Mouse (Mus musculus) ES-E14 (cell line): ENCODE results near the gene Rpl37a. TPM values are rescaled to one million over a fixed set of nuclear protein-coding genes. Genes with fewer than 3 reads are reported as not detected.

Experiments used
- DNase-seq: peaks from one replicate; pipeline ENCODE4 v3.0.0-alpha.2; 2013; ENCODE audit warnings: low read depth, low spot score
- H3K27ac ChIP-seq: 2 replicates; pipeline ENCODE4 v1.5.1; 2012; ENCODE audit warnings: low read depth, mild to moderate bottlenecking, low read length, moderate library complexity, mixed read lengths; ENCODE audit not compliant: poor library complexity, insufficient read depth, severe bottlenecking
- H3K36me3 ChIP-seq: 2 replicates; pipeline ENCODE4 v1.6.1; 2012; ENCODE audit warnings: mild to moderate bottlenecking, low read length, moderate library complexity, mixed read lengths; ENCODE audit not compliant: control insufficient read depth, poor library complexity, insufficient read depth, severe bottlenecking
- H3K4me1 ChIP-seq, 2 experiments: fragments of 150-350 bp in 1 of 2; sonication (generic) in 1 of 2; 2 replicates each; pipeline ENCODE4 v1.6.1; 2012; ENCODE audit warnings: low read length in 2 of 2, mild to moderate bottlenecking in 1 of 2, mixed read lengths in 1 of 2; ENCODE audit not compliant: control insufficient read depth in 2 of 2, insufficient read depth in 2 of 2, poor library complexity in 1 of 2
- H3K4me3 ChIP-seq, 2 experiments: fragments of 150-350 bp in 1 of 2; sonication (generic) in 1 of 2; 2 replicates each; pipeline ENCODE4 v1.5.1; 2012; ENCODE audit warnings: low read length in 2 of 2, low read depth in 1 of 2, mild to moderate bottlenecking in 1 of 2, mixed read lengths in 1 of 2; ENCODE audit not compliant: insufficient read depth in 1 of 2, poor library complexity in 1 of 2, severe bottlenecking in 1 of 2
- H3K9ac ChIP-seq: 2 replicates; pipeline ENCODE4 v1.6.1; 2012; ENCODE audit warnings: low read depth, mild to moderate bottlenecking, low read length, mixed read lengths; ENCODE audit not compliant: poor library complexity, insufficient read depth, severe bottlenecking
- H3K9me3 ChIP-seq: fragments of 150-350 bp; sonication (generic); 2 replicates; pipeline ENCODE4 v1.6.1; 2012; ENCODE audit warnings: low read depth, mild to moderate bottlenecking, low read length; ENCODE audit not compliant: control insufficient read depth, insufficient read depth
- CHD2 ChIP-seq: IDR thresholded peaks from 2 replicates; pipeline ENCODE4 v1.6.1; 2014; ENCODE audit warnings: mild to moderate bottlenecking, low read depth, low read length, inconsistent platforms
- HCFC1 ChIP-seq: IDR thresholded peaks from 2 replicates; pipeline ENCODE4 v1.6.1; 2012; ENCODE audit warnings: low read length, inconsistent platforms, borderline replicate concordance; ENCODE audit not compliant: insufficient read depth
- MAFK ChIP-seq: IDR thresholded peaks from 2 replicates; pipeline ENCODE4 v1.6.1; 2014; ENCODE audit warnings: mild to moderate bottlenecking, low read depth, low read length, inconsistent platforms; ENCODE audit not compliant: insufficient read depth
- ZC3H11A ChIP-seq: IDR thresholded peaks from 2 replicates; pipeline ENCODE4 v1.6.1; 2012; ENCODE audit warnings: low read depth, mild to moderate bottlenecking, inconsistent platforms, low read length, borderline replicate concordance
- ZNF384 ChIP-seq: IDR thresholded peaks from 2 replicates; pipeline ENCODE4 v1.6.1; 2012; ENCODE audit warnings: low read depth, low read length, inconsistent platforms
- in situ Hi-C, 2 experiments: fragments of 600-800 bp; cut with MboI; formaldehyde crosslinking; loops; one replicate each; pipeline ENCODE4 v1.15.1; 2025; ENCODE audit warnings: low sequenced_read_pairs in 2 of 2, inconsistent platforms in 1 of 2; ENCODE audit not compliant: unreplicated experiment in 2 of 2
- total RNA-seq: library from RNA; depleted of rRNA; stranded (reverse); fragments of 300-350 nt; gene quantifications from 2 replicates; pipeline ENCODE4 v1.2.3, GENCODE M21; 2012; rRNA removed

Gene Rpl37a
- total RNA-seq, 1 experiment, result 2,366 TPM

GRCm38 (mm10) chr1:72759758-72760157 is 48.7 kb downstream of the Rpl37a start:
- Histone ChIP-seq H3K4me3 (no peak overlapping the region), H3K9ac (no peak overlapping the region), H3K27ac (no peak overlapping the region), H3K4me1 (peaks cover 0 to 6% of the 10 kb centered on the region in 2 experiments; a peak in 1 of 4 replicates), H3K36me3 (no peaks in the 10 kb centered on the region), H3K9me3 (no peaks in the 10 kb centered on the region)
- no peak for DNase-seq
- in situ Hi-C loops, result no loop called here
- TF ChIP-seq ZNF384 (no peak), HCFC1 (no peak), CHD2 (no peak), ZC3H11A (no peak), MAFK (no peak)

Other genes starting within 250 kb of the Rpl37a start
- 0.05 TPM in 1 of 2 replicates, not detected in the other for gene March4, start 174.4 kb upstream of the Rpl37a start, total RNA-seq
- 20.9 and 24.5 TPM in 2 replicates for gene Smarcal1, start 128.0 kb upstream of the Rpl37a start, total RNA-seq
- not detected in 2 replicates for gene Ankar, start 10.7 kb upstream of the Rpl37a start, total RNA-seq
- gene Igfbp2, start 113.2 kb downstream of the Rpl37a start, total RNA-seq, result 1,066 and 2,076 TPM in 2 replicates
- 1.3 and 2.1 TPM in 2 replicates for gene Igfbp5, start 163.6 kb downstream of the Rpl37a start, total RNA-seq